Mouse (Mus musculus): ENCODE results near the gene Dazap1. TPM values are rescaled to one million over a fixed set of nuclear protein-coding genes. Genes with fewer than 3 reads are reported as not detected.

Dazap1 gene
- total and polyA plus RNA-seq, 3 experiments: 159 to 236 TPM; not detected in 1

GRCm38 (mm10) chr10:80315315-80315714 lies 54.0 kb downstream of the Dazap1 start:
- H3K4me3 ChIP-seq (ENCODE audit: control insufficient read depth in 1 of 2, insufficient read depth in 1 of 2, low read depth in 2 of 2, low read length in 2 of 2): no peak overlapping the region
- no peak for DNase-seq (ENCODE audit: low read depth, low spot score)
- no peak overlapping the region for H3K9ac ChIP-seq (ENCODE audit: control insufficient read depth, low read depth, low read length, poor library complexity, severe bottlenecking)
- no peaks in the 10 kb centered on the region for H3K27me3 ChIP-seq (ENCODE audit: control insufficient read depth in 1 of 2, insufficient read depth in 2 of 2, low read length in 2 of 2)
- no peak overlapping the region for H3K27ac ChIP-seq (ENCODE audit: control insufficient read depth, low read depth, low read length)
- no peak for TF ChIP-seq POLR2AphosphoS2 (IDR thresholded peaks at IDR 0.05; ENCODE audit: low read length)
- TF ChIP-seq POLR2AphosphoS5 (IDR thresholded peaks at IDR 0.05; ENCODE audit: borderline replicate concordance, low read depth, low read length): peak; percentile 42; the same call in 1 of the 2 replicates
- no peak for TF ChIP-seq MYB (IDR thresholded peaks at IDR 0.05; ENCODE audit: low read depth, low read length)
- TF ChIP-seq CHD1 (IDR thresholded peaks at IDR 0.05; ENCODE audit: low read depth, low read length): no peak
- no peak for TF ChIP-seq EP300 (IDR thresholded peaks at IDR 0.05; ENCODE audit: low read depth in 1 of 2, low read length in 2 of 2)
- H3K4me1 ChIP-seq (ENCODE audit: control insufficient read depth in 1 of 2, insufficient read depth in 2 of 2, low read length in 2 of 2): peaks cover 0 to 24% of the 10 kb centered on the region in 2 experiments; a peak in 3 of 4 replicates
- peaks cover 0 to 8% of the 10 kb centered on the region in 2 experiments; a peak in 2 of 4 replicates for H3K36me3 ChIP-seq (ENCODE audit: control insufficient read depth in 1 of 2, insufficient read depth in 2 of 2, low read length in 2 of 2)
- no peaks in the 10 kb centered on the region for H3K9me3 ChIP-seq (replicated peaks; ENCODE audit: insufficient read depth, low read length)
- peaks cover 20% of the 10 kb centered on the region for H3K79me2 ChIP-seq (ENCODE audit: control insufficient read depth, insufficient read depth, low read length, poor library complexity)

- Histone ChIP-seq H3K4me3 (ENCODE audit: control insufficient read depth in 1 of 2, insufficient read depth in 1 of 2, low read depth in 2 of 2, low read length in 2 of 2) (no peak overlapping the region), H3K36me3 (ENCODE audit: control insufficient read depth in 1 of 2, insufficient read depth in 2 of 2, low read length in 2 of 2) (peaks cover 0 to 11% of the 10 kb centered on the region in 2 experiments; a peak in 2 of 4 replicates), H3K79me2 (ENCODE audit: control insufficient read depth, insufficient read depth, low read length, poor library complexity) (peaks cover 20% of the 10 kb centered on the region), H3K9ac (ENCODE audit: control insufficient read depth, low read depth, low read length, poor library complexity, severe bottlenecking) (peak overlapping the region; percentile 31), H3K9me3 (replicated peaks; ENCODE audit: insufficient read depth, low read length) (no peaks in the 10 kb centered on the region), H3K27me3 (ENCODE audit: control insufficient read depth in 1 of 2, insufficient read depth in 2 of 2, low read length in 2 of 2) (no peaks in the 10 kb centered on the region), H3K27ac (ENCODE audit: control insufficient read depth, low read depth, low read length) (peak overlapping the region; percentile 35), H3K4me1 (ENCODE audit: control insufficient read depth in 1 of 2, insufficient read depth in 2 of 2, low read length in 2 of 2) (peaks cover 0 to 32% of the 10 kb centered on the region in 2 experiments; a peak in 3 of 4 replicates)
- no peak for TF ChIP-seq MXI1 (IDR thresholded peaks at IDR 0.05; ENCODE audit: low read depth, low read length)
- TF ChIP-seq MYC (IDR thresholded peaks at IDR 0.05; ENCODE audit: low read depth, low read length): no peak
- TF ChIP-seq ZKSCAN1 (IDR thresholded peaks at IDR 0.05; ENCODE audit: low read depth, low read length): no peak
- TF ChIP-seq MAX (IDR thresholded peaks at IDR 0.05; ENCODE audit: low read length): no peak
- no peak for TF ChIP-seq TAL1 (IDR thresholded peaks at IDR 0.05; ENCODE audit: low read length)
- peak; percentile 31; the same call in 1 of the 2 replicates for TF ChIP-seq POLR2AphosphoS2 (IDR thresholded peaks at IDR 0.05; ENCODE audit: low read length)
- peak; percentile 39 to 43; a peak in 1 of 4 replicates for TF ChIP-seq POLR2A (IDR thresholded peaks at IDR 0.05; ENCODE audit: control insufficient read depth in 1 of 2, insufficient read depth in 1 of 2, low read depth in 1 of 2, low read length in 2 of 2, poor library complexity in 1 of 2)
- no peak for TF ChIP-seq CHD1 (IDR thresholded peaks at IDR 0.05; ENCODE audit: low read depth, low read length)
- 0 out of 2 replicates have a peak, but pooled peaks have one; percentile 1 for TF ChIP-seq ZMIZ1 (IDR thresholded peaks at IDR 0.05; ENCODE audit: low read depth, low read length)
- DNase-seq (ENCODE audit: low read depth, low spot score): peak; percentile 60
These were observed 55.1 kb downstream of the Dazap1 start for GRCm38 (mm10) chr10:80316359-80316781.

- H3K36me3 ChIP-seq (ENCODE audit: control insufficient read depth in 1 of 2, insufficient read depth in 2 of 2, low read length in 2 of 2): peaks cover 0 to 11% of the 10 kb centered on the region in 2 experiments; a peak in 2 of 4 replicates
- H3K4me1 ChIP-seq (ENCODE audit: control insufficient read depth in 1 of 2, insufficient read depth in 2 of 2, low read length in 2 of 2): peaks cover 0 to 38% of the 10 kb centered on the region in 2 experiments; a peak in 3 of 4 replicates
- peak overlapping the region; percentile 35 for H3K27ac ChIP-seq (ENCODE audit: control insufficient read depth, low read depth, low read length)
- no peaks in the 10 kb centered on the region for H3K9me3 ChIP-seq (replicated peaks; ENCODE audit: insufficient read depth, low read length)
- TF ChIP-seq ZKSCAN1 (IDR thresholded peaks at IDR 0.05; ENCODE audit: low read depth, low read length) (no peak), MYB (IDR thresholded peaks at IDR 0.05; ENCODE audit: low read depth, low read length) (no peak), E2F4 (IDR thresholded peaks at IDR 0.05; ENCODE audit: borderline replicate concordance, low read depth, low read length) (no peak), MAX (IDR thresholded peaks at IDR 0.05; ENCODE audit: low read length) (0 out of 2 replicates have a peak, but pooled peaks have one; percentile 29), CTCF (IDR thresholded peaks at IDR 0.05 in 2 of 3, conservative IDR thresholded peaks at IDR 0.05 in 1 of 3; ENCODE audit: control insufficient read depth in 1 of 3, insufficient read depth in 1 of 3, low read depth in 2 of 3, low read length in 3 of 3, poor library complexity in 1 of 3, severe bottlenecking in 1 of 3) (no peak)
- peak overlapping the region; percentile 31 for H3K9ac ChIP-seq (ENCODE audit: control insufficient read depth, low read depth, low read length, poor library complexity, severe bottlenecking)
- no peaks in the 10 kb centered on the region for H3K27me3 ChIP-seq (ENCODE audit: control insufficient read depth in 1 of 2, insufficient read depth in 2 of 2, low read length in 2 of 2)
- H3K4me3 ChIP-seq (ENCODE audit: control insufficient read depth in 1 of 2, insufficient read depth in 1 of 2, low read depth in 2 of 2, low read length in 2 of 2): no peak overlapping the region
- H3K79me2 ChIP-seq (ENCODE audit: control insufficient read depth, insufficient read depth, low read length, poor library complexity): peaks cover 25% of the 10 kb centered on the region
- DNase-seq (ENCODE audit: low read depth, low spot score): peak; percentile 57
These were observed 55.7 kb downstream of the Dazap1 start for GRCm38 (mm10) chr10:80317011-80317410.

Data from MEL (cell line).